Mouse (Mus musculus): ENCODE data around the gene Gse1.

Gene Gse1

GRCm38 (mm10) chr8:120322956-120323448 lies 94.7 kb downstream of the Gse1 start:
- WGBS: 45% methylated on average over 20 of the region's 20 CpGs

- WGBS: 51% methylated on average over 3 of the region's 3 CpGs
Observed at GRCm38 (mm10) chr8:120324555-120324954, 96.3 kb downstream of the Gse1 start.

DNA sequence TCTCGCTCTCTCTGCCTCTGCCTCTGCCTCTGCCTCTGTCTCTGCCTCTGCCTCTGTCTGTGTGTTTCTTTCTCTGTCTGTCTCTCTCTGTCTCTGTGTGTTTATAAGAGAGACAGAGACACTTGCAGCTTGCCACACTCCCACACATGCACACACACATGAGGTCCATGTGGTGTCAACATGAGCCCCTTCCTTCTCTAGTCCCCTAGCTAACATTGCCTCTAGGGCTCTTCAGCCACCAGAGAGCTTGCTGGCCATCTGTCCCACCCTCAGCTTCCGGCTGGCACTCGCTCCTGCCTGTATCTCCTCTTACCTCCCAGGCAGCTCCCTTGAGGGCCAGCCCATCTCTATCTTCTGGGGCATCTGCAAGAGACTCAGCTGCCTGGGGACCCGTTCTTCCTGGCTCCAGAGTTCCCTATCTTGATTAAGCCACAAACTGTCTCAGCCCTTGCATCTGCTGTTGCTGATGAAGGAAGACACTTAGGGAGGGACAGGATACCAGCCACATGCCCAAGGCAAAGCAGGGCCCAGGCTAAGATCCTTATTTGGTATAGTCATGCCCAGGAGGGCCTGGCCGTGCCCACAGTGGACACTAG lies 97.0 kb downstream of the Gse1 start:
- WGBS: 62% methylated on average over 5 of the region's 5 CpGs

DNA sequence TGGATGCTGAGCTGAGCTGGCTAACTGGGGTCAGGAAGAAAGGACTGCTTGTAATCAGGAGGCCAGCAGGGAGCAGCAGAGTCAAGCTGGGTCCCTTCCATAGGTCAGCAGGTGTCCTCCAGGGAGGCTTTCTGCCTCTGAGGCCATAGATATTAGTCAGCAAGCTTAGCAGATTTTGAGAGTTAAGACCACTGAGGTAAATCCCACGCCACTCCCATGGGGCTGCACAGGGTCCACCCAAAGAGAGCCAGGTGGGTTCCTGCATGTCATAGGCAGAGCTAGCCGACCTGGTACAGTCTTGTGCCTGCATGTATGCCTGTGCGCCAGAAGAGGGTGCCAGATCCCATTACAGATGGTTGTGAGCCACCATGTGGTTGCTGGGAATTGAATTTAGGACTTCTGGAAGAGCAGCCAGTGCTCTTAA lies 98.9 kb downstream of the Gse1 start:
- 76% methylated on average over 3 of the region's 3 CpGs for WGBS

- whole genome bisulfite sequencing: 93% methylated on average over 13 of the region's 13 CpGs
Observed at GRCm38 (mm10) chr8:120328361-120329022, 100.2 kb downstream of the Gse1 start.

GRCm38 (mm10) chr8:120329030-120329748 lies 100.9 kb downstream of the Gse1 start:
- 63% methylated on average over 11 of the region's 11 CpGs for WGBS

GRCm38 (mm10) chr8:120331027-120331426 lies 102.8 kb downstream of the Gse1 start:
- WGBS: 80% methylated on average over 7 of the region's 7 CpGs

DNA sequence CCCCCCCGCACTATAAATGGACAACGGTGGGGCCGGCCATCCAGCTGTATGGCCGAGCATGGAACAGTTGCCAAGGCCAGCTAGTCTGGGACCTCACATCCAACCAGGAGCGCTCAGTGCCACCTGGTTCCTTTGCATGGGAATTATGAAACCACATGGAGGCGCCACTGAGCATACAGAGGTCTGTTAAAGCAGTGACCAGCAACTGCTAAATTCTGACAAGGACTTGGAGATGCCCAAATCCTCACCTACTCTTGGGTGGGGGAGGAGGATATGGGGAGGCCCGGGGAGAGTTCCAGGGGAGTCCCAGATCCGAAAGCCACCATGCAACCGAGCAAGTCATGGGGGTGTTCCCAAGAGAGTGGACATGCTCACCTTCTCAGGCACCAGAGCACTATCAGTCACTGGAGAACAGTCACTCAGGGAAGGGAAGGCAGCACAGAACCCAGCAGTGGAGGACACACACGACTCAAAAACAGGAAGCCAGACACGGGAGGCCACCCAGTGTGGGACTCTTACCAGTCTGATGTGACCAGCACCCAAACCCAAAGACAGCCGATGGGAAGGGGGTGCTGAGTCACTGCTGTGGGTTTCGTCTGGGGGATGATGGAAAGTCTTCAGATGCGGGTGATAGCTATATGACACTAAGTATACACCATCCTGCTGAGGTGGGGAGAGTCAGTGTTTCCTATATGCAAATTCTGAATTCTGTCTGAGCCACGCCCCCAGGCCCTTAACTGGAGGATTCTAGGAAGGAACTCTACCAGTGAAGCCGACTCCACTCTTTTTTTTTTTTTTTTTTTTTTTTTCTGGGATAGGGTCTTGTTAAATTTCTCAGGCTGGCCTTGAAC lies 104.3 kb downstream of the Gse1 start:
- WGBS: 79% methylated on average over 16 of the region's 16 CpGs

- 93% methylated on average over 4 of the region's 4 CpGs for WGBS
Observed at GRCm38 (mm10) chr8:120333681-120334080, 105.4 kb downstream of the Gse1 start.

- WGBS: 84% methylated on average over 3 of the region's 3 CpGs
Observed at GRCm38 (mm10) chr8:120334261-120334660, 106.0 kb downstream of the Gse1 start.

- 38% methylated on average over 5 of the region's 5 CpGs for WGBS
Observed at GRCm38 (mm10) chr8:120334878-120335261, 106.6 kb downstream of the Gse1 start.

DNA sequence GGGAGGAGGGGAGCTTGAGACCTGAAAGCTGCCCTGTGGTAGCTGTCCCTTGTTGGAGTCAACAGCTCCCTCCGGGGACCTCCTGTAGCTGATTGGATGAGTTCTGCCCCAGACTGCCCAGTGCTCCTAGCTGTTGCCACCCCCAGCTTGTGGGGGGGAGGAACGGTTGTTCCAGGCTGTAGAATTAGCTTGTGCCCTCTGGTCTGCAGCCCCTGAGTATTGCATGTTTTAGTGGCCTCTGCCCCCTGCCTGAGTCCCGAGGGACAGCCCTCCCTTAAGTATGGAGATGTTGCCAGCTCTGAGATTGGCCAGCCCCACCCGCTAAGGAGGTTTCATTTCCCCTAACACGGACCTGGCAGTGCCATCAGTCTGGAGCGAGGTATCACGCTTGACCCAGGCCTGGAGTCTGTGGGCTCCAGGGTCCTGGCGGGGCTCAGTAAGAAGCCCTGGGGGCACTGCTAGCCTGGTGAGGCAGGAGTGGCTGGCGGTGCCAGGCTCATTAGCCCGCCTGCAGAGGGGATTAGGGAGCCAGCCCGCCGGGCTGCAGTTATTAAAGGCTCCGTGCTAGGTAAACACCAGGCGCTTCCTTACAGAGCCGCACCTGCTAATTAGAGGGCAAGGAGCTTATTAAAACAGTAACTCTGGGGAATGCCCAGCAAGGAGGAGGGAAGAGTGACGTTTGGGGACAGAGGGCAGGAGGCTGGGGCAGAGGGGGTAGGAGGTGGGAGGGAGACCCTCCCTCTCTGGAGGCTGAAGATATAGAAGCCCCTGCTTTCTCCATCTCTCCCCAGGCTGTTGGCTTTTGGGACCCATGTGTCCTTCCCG lies 107.2 kb downstream of the Gse1 start:
- WGBS: 34% methylated on average over 17 of the region's 17 CpGs

DNA sequence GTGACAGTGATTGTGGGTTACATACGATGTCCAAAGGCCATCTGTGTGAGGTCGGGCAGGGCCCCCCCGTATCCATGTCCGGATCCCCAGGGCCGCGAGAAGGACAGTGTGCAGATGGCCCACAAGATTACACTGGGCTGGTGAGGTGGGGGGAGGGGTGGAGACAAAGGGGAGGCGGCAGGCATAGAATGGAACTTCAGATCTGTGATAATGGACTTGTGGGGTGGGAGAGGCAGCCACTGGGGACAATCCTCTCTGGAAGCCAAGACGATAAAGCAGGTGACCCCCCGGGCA lies 107.8 kb downstream of the Gse1 start:
- 28% methylated on average over 9 of the region's 9 CpGs for whole genome bisulfite sequencing

DNA sequence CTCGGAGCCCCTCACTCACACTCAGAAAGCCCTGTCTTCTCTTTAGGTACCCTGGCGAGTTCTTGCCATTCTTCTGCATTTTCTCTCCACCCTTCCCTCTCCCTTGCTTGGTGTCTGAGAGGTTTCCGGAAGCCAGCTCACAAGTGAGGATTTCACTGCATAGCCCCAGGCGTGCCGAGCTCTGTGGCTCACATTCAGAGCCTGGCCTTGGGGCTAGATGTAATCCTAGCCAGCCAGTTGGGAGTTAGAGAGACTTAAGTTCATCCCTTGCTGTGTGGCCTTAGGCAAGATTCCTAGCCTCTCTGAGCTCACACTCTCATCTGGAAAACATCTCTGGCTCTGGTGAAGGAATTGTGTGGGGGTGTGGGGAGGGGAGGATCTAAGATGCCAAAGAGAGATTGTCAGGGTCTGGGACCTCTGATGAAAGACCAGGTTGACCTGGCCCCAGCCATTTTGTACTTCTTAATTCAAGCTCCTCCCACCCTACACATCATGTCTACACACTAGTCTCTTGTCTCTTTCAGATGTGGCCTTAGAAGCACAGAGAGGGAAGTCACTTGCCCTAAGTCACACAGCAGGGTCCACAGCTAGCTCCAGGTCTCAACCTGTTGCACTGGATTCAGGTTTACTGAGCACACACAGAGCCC lies 108.8 kb downstream of the Gse1 start:
- WGBS: 61% methylated on average over 5 of the region's 5 CpGs

- WGBS: 70% methylated on average over 5 of the region's 5 CpGs
Observed at GRCm38 (mm10) chr8:120337627-120338026, 109.4 kb downstream of the Gse1 start.

DNA sequence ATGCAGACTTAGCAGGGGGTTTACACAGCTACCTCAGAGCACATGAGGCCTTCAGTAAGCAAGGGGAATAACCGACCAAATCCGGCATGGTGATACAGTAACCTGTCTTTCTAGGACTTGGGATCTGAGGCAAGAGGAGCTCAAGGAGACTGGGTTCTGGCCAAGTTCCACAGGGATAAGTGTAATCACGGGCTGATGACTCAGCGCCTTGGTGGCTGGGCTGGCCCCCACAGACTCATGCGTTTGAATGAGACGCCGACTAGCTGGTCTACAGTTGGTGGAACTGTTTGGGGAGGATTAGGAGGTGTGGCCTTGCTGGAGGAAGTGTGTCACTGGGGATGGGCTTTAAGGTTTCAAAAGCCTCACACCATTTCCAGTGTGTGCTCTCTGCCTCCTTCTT lies 110.4 kb downstream of the Gse1 start:
- 72% methylated on average over 7 of the region's 7 CpGs for WGBS

GRCm38 (mm10) chr8:120339743-120340142 lies 111.5 kb downstream of the Gse1 start:
- 62% methylated on average over 8 of the region's 8 CpGs for WGBS

GRCm38 (mm10) chr8:120341124-120341523 lies 112.9 kb downstream of the Gse1 start:
- WGBS: 64% methylated on average over 10 of the region's 10 CpGs

- 66% methylated on average over 7 of the region's 7 CpGs for WGBS
Observed at GRCm38 (mm10) chr8:120342847-120343548, 114.7 kb downstream of the Gse1 start.

DNA sequence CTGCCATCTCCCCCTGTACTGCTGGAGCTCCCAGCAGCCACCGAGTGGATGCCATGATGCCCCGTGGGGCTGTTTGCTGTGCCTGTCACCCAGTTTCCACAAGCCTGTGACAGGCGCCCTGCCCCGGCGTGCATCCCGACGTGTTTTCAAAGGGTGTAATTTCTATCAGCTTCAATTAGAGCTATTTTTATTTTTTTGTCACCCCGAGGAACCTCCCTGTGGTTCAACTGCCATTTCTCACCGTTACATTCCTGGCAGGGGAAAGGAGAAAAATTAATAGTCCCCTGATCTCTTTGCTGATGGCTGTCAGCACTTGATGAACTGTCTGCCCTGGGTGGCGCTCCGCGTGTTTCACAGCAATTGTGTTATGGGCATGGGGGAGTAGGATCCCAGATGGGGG lies 115.3 kb downstream of the Gse1 start:
- 68% methylated on average over 12 of the region's 12 CpGs for WGBS

All from cerebral cortex, adult 2 months (tissue).